Mouse (Mus musculus): Measurements from ENCODE around the gene Vmn2r52. TPM values are rescaled to one million over a fixed set of nuclear protein-coding genes. Genes with fewer than 3 reads are reported as not detected.
"Not testable (repeated sequence)": the region's sequence is repeated elsewhere in the genome, so short reads cannot be mapped to it uniquely, and the experiment has no call there.

The Vmn2r52 gene
- 0.07 and 0.11 TPM in 2 replicates for polyA plus RNA-seq (2011; ENCODE audit: insufficient read depth, insufficient read length, low read depth, missing spikeins)

DNA sequence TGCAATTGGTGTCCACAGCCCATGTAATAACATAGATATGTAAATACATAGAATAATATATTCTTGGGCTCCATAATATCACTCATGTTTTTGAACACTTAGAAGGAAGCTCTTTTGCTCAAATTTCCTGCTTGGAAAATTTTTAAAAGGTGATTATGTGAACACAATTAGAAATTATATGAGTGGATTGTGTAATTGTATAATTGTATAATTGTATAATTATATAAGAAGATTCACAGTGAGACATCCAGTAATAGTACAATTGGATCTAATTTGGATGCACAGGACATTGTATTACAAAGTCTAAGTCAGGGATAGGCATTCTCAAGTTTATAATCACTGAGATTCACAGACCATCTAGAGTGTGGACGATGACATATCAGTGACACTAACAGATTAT is at the start of gene Vmn2r52:
TSS of gene Vmn2r52 (minus strand) at position 101 of the 400 bp plus-strand sequence.
- H3K9me3 ChIP-seq (replicated peaks; ENCODE audit: control insufficient read depth, insufficient read depth, low read length, poor library complexity, severe bottlenecking) = no peaks in the 10 kb centered on the region
- no peak within 1 kb of the TSS for H3K9ac ChIP-seq (ENCODE audit: low read depth, poor library complexity, severe bottlenecking)
- no peaks in the 10 kb centered on the region for H3K27me3 ChIP-seq (ENCODE audit: control insufficient read depth, insufficient read depth, low read length, poor library complexity, severe bottlenecking)
- no peak within 1 kb of the TSS for H3K27ac ChIP-seq (ENCODE audit: insufficient read depth, low read length)
- no peak within 1 kb of the TSS for H3K4me3 ChIP-seq (ENCODE audit: low read depth, low read length)
- no peaks in the 10 kb centered on the region for H3K36me3 ChIP-seq (ENCODE audit: control insufficient read depth, insufficient read depth, low read length, poor library complexity, severe bottlenecking)
- H3K4me1 ChIP-seq (ENCODE audit: control insufficient read depth, insufficient read depth, low read length) = no peaks in the 10 kb centered on the region
- TF ChIP-seq EP300 (IDR thresholded peaks at IDR 0.05; ENCODE audit: insufficient read depth, low read depth, low read length) (no peak), CTCF (IDR thresholded peaks at IDR 0.05; ENCODE audit: low read depth, low read length) (no peak), POLR2A (IDR thresholded peaks at IDR 0.05; ENCODE audit: insufficient read depth, low read length) (no peak)

DNA sequence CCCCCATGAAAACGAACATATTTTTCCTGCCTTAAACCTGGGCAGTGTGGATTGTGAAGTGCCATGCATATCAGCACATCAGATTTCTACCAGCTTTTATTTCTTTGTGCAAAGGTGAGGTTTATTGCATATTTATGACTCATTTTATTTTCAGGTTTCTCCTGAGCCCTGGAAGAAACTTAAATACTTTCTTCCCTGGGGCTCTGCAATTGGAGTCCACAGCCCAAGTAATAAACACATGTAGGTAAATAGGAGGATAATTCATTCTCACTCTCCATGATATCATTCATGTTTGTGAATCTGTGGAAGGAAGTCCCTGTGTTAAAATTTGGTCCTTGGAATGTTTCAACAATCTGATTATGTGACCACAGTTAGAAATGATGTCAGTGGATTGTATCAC is 70.7 kb downstream of the Vmn2r52 start, which contains the start of gene Vmn2r51:
TSS of gene Vmn2r51 (minus strand) at position 101 of the 400 bp plus-strand sequence.
- not testable (repeated sequence) for H3K27me3 ChIP-seq (ENCODE audit: control insufficient read depth, insufficient read depth, low read length, poor library complexity, severe bottlenecking); H3K36me3 ChIP-seq (ENCODE audit: control insufficient read depth, insufficient read depth, low read length, poor library complexity, severe bottlenecking); H3K9ac ChIP-seq (ENCODE audit: low read depth, poor library complexity, severe bottlenecking); H3K9me3 ChIP-seq (replicated peaks; ENCODE audit: control insufficient read depth, insufficient read depth, low read length, poor library complexity, severe bottlenecking); H3K27ac ChIP-seq (ENCODE audit: insufficient read depth, low read length); H3K4me3 ChIP-seq (ENCODE audit: low read depth, low read length); H3K4me1 ChIP-seq (ENCODE audit: control insufficient read depth, insufficient read depth, low read length)

Other genes starting within 250 kb of the Vmn2r52 start
- gene Vmn2r48, start 223.0 kb downstream of the Vmn2r52 start, polyA plus RNA-seq (2011; ENCODE audit: insufficient read depth, insufficient read length, low read depth, missing spikeins) = not detected in 2 replicates
- not detected in 2 replicates for gene Vmn2r49, start 184.3 kb downstream of the Vmn2r52 start, polyA plus RNA-seq (2011; ENCODE audit: insufficient read depth, insufficient read length, low read depth, missing spikeins)
- not detected in 2 replicates for gene Vmn2r50, start 123.3 kb downstream of the Vmn2r52 start, polyA plus RNA-seq (2011; ENCODE audit: insufficient read depth, insufficient read length, low read depth, missing spikeins)
- gene Vmn2r51, start 70.8 kb downstream of the Vmn2r52 start, polyA plus RNA-seq (2011; ENCODE audit: insufficient read depth, insufficient read length, low read depth, missing spikeins) = not detected in 2 replicates
- not detected in 2 replicates for gene Vmn1r66, start 101.4 kb upstream of the Vmn2r52 start, polyA plus RNA-seq (2011; ENCODE audit: insufficient read depth, insufficient read length, low read depth, missing spikeins)